Mouse (Mus musculus) cerebellum, adult 2 months (tissue): ENCODE measurements at regions not wholly inside any gene's neighbourhood (a gene's known extent, or its start where the extent isn't known, plus 50 kb on each side); places are given as distances from the start of the nearest gene placed in this dataset.

Experiments
- DNase-seq, 2 experiments: peaks; one replicate each; pipeline ENCODE4 v3.0.0; 2021
- H3K27ac ChIP-seq: fragments of 200-500 bp; 2 replicates; pipeline ENCODE4 v1.5.1; 2012; ENCODE audit warnings: low read length, control low read depth, inconsistent platforms; ENCODE audit not compliant: insufficient read depth
- H3K27me3 ChIP-seq: fragments of 200-500 bp; 2 replicates; pipeline ENCODE4 v1.6.1; 2012; ENCODE audit warnings: inconsistent platforms, mild to moderate bottlenecking, low read length, moderate library complexity; ENCODE audit not compliant: control insufficient read depth, insufficient read depth
- H3K4me1 ChIP-seq: fragments of 200-500 bp; 2 replicates; pipeline ENCODE4 v1.6.1; 2011; ENCODE audit warnings: low read length; ENCODE audit not compliant: control insufficient read depth, insufficient read depth
- H3K4me3 ChIP-seq: fragments of 200-500 bp; replicated peaks from 2 replicates; pipeline ENCODE3; 2011; ENCODE audit warnings: mild to moderate bottlenecking, low read depth, low read length, control low read depth; ENCODE audit not compliant: insufficient read depth
- CTCF ChIP-seq: fragments of 200-500 bp; IDR thresholded peaks from 2 replicates; pipeline ENCODE4 v1.5.1; 2011; ENCODE audit warnings: low read depth, mild to moderate bottlenecking, control low read depth, low read length, moderate library complexity, borderline replicate concordance; ENCODE audit not compliant: insufficient read depth
- POLR2A ChIP-seq: fragments of 200-500 bp; IDR thresholded peaks from 2 replicates; pipeline ENCODE4 v1.6.1; 2011; ENCODE audit warnings: low read length, control low read depth, borderline replicate concordance; ENCODE audit not compliant: insufficient read depth
- WGBS: fragments of 180-500 bp; shearing (Covaris S2); methylation state at CpG from one replicate; pipeline ENCODE4 v1.1.7; 2018; 5-methylcytosine and 5-hydroxymethylcytosine counted together

DNA sequence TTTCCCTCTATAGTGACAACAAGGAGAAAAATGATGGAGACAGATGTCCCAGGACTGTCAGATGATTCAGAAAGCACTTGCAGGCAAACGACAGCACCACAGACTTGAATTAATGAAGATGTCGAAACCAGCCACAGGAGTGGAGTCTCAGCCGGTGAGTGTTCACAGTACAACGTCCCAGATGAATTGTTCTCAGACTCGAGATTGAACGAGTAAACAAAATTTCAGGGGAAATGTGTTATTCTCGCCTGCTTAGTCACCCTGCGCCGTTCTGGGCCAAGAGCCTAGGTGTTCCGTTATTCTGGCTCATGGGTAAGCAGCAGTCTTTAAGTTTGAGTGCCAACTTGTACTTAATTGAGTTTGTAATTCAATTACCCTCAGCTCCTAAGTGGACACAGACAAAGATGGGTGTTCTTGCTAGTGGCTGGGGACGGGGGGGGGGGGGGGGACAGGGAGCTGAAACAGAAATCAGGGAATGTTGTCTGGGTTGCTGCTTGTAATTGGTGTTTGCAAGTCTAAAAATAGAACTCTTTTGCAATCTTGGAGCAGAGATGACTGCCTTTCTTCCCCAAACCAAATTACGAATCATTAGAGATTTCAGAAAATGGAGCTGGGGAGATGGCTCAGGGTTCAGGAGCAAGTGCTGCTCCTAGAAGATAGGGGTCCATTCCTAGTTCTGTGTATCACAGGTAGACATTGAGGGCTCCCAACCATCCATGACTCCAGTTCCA lies 68.4 kb downstream of the Syf2 start:
- peaks cover 42% of the 10 kb centered on the region for H3K4me1 ChIP-seq
- H3K27me3 ChIP-seq = no peaks in the 10 kb centered on the region
- TF ChIP-seq POLR2A = no peak
- no peak for TF ChIP-seq CTCF
- WGBS = 20% methylated on average over 12 of the region's 12 CpGs
- H3K27ac ChIP-seq = no peak overlapping the region
- no peak overlapping the region for H3K4me3 ChIP-seq
- DNase-seq = peak; percentile 25 to 45

DNA sequence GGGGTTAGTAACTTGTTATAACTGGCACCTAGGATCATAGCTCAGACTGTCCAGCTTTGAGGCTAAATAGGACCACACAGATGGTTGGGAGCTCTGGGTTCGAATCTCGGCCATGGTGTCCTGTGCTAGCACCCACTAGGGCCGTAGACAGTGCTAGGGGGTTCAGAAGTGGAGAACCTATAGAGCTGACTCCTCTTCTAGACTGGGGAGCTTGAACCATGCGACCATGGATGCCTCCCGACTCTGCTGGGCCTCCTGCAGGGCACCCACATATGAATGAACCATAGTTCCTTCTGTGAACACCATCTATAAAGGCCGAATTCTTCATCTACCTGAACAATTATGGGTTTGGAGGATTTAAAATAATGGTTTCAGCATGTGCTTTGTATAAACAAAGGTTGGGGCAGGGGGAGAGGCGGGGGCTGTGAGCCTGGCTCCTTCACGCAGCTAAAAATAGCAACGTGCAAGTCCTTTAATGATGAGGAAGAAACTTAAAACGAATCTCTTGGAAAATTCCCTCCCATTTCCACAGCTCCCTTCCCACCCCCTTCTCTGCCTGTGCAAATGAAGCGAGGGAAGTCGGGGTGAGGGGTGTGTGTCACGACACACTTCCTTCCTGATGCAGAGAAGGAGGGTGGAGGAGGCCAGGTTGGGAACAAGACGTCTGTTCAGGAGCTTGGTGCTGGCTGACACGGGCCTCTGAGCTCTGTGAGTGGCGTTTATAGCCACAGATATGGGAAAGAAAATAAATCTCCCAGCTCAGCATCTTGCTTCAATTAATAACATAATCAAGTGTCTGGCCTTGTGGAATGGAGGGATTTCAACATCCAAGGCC lies 71.6 kb downstream of the Syf2 start:
- H3K27me3 ChIP-seq = no peaks in the 10 kb centered on the region
- 83% methylated on average over 16 of the region's 16 CpGs for WGBS
- H3K27ac ChIP-seq = no peak overlapping the region
- DNase-seq = no peak
- H3K4me3 ChIP-seq = no peak overlapping the region
- peaks cover 23% of the 10 kb centered on the region for H3K4me1 ChIP-seq
- TF ChIP-seq CTCF (no peak), POLR2A (no peak)

DNA sequence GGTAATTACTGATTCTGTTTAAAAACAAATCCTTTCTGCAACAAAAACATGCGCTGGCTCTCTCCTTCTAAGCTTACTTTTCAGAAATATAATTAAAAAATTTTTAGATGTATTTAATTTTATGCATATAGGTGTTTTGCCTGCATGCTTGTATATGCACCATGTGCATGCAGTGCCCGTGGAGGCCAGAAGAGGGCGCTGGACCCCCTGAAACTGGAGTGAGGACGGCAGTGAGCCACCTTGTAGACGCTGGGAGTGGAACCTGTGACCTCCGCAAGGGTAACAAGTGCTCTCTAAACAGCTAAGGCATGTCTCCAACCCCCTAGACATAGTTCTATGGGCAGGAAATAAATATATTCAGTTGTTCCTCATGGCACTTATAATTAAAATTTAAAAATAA lies 80.7 kb downstream of the Syf2 start:
- Histone ChIP-seq H3K27ac (no peak overlapping the region), H3K4me1 (no peaks in the 10 kb centered on the region), H3K4me3 (no peak overlapping the region), H3K27me3 (no peaks in the 10 kb centered on the region)
- DNase-seq = no peak
- no peak for TF ChIP-seq POLR2A
- TF ChIP-seq CTCF = peak; percentile 12; the same call in 1 of the 2 replicates
- 80% methylated on average over 6 of the region's 6 CpGs for WGBS

DNA sequence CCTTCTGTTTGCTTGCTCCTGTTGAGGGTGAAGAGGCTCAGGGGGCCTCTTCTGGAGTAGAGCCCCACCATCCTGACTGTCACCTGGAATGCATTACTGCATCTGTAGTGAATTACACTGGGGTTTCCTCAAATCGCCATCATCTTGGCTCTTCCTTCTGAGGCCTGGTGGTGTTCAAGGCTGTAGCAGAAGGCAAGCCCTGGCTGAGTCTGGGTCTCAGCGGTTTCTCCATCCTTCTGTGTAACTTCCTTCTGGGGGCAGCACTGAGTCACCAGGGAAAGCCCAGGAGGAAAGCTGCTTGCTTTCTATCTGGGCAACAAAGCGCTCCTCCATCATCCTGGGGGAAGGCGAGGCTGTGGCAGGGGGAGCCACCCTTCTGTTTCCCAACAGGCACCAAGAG lies 82.2 kb downstream of the Syf2 start:
- 83% methylated on average over 4 of the region's 4 CpGs for WGBS
- H3K4me3 ChIP-seq = no peak overlapping the region
- H3K27ac ChIP-seq = no peak overlapping the region
- no peak for TF ChIP-seq POLR2A
- 0 out of 2 replicates have a peak, but pooled peaks have one; percentile 1 for TF ChIP-seq CTCF
- no peaks in the 10 kb centered on the region for H3K4me1 ChIP-seq
- no peak for DNase-seq
- no peaks in the 10 kb centered on the region for H3K27me3 ChIP-seq

DNA sequence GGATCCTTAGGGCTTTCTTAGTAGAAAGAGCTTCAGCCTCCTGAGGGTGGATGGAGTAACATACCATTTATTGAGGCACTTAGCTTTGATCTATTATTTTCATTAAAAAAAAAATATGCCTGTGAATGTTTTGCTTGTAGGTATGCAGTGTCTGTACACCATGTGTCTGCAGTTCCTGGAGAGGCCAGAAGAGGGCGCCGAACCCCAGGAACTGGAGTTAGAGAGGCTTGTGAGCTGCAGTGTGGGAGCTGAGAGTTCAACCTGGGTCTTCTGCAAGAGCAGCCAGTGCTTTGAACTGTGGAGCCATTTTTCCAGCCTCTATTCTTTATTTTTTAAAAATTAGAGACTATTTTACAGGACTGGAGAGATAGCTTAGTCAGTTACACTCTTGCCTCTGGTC lies 83.2 kb downstream of the Syf2 start:
- DNase-seq = no peak
- no peak overlapping the region for H3K4me3 ChIP-seq
- 72% methylated on average over 2 of the region's 2 CpGs for WGBS
- TF ChIP-seq CTCF (no peak), POLR2A (no peak)
- H3K27ac ChIP-seq = no peak overlapping the region
- H3K4me1 ChIP-seq = no peaks in the 10 kb centered on the region
- no peaks in the 10 kb centered on the region for H3K27me3 ChIP-seq

DNA sequence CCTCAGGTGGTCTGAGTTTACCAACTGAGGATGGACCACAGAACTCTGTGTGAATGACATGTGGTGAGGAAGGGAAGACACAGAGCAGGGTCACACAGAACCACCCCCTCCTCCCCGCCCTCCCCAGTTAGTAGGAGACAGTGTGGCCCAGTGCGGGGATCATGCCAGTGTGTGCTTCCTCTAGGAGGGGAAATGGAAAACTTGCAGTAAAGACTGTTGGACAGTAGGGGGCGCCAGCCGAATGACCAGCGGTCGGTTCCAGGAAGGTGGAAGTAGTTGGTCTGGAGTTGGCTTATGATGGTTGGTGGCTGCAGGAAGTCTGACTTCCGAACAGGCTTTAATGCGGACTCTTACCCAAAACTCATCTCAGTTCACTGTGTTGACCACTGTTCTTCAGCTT lies 87.3 kb downstream of the Syf2 start:
- no peak overlapping the region for H3K4me3 ChIP-seq
- H3K4me1 ChIP-seq = no peaks in the 10 kb centered on the region
- WGBS = 37% methylated on average over 8 of the region's 8 CpGs
- H3K27ac ChIP-seq = no peak overlapping the region
- TF ChIP-seq POLR2A (no peak), CTCF (peak; percentile 65)
- peak; percentile 16 to 34 for DNase-seq
- no peaks in the 10 kb centered on the region for H3K27me3 ChIP-seq

DNA sequence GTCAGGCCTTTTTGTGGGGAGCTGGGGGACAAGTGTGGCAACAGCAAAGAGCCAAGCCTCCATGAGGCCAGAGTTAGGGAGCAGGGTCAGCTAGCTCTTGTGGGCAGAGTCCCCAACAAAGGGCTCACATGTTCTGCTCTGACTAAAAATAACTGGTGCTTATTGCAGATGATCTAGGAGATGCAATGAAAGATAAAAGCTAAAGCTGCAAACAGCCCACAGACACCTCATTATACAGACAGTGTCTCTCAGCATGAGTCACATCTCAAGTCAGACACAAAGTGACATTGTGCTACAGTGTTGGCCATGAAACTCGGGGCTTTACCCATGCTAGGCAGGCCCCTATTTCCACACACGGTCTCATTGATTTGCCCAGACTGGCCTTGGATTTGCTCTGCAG lies 88.4 kb downstream of the Syf2 start:
- Histone ChIP-seq H3K27ac (no peak overlapping the region), H3K4me3 (no peak overlapping the region), H3K27me3 (no peaks in the 10 kb centered on the region), H3K4me1 (no peaks in the 10 kb centered on the region)
- DNase-seq = no peak
- TF ChIP-seq POLR2A (no peak), CTCF (no peak)
- 56% methylated on average over 2 of the region's 2 CpGs for WGBS
